Mouse (Mus musculus): ENCODE data around the gene Cfap43. TPM values are rescaled to one million over a fixed set of nuclear protein-coding genes. Genes with fewer than 3 reads are reported as not detected.

Gene Cfap43
- total and polyA plus RNA-seq, 2 experiments, result not detected

GRCm38 (mm10) chr19:47913344-47913743 is 5.7 kb downstream of the Cfap43 start:
- Histone ChIP-seq H3K4me3 (ENCODE audit: insufficient read depth, low read depth, low read length) (no peak overlapping the region), H3K36me3 (ENCODE audit: control insufficient read depth, insufficient read depth, low read length) (no peaks in the 10 kb centered on the region), H3K27ac (replicated peaks; ENCODE audit: insufficient read depth, low read depth, low read length) (no peak overlapping the region), H3K9ac (ENCODE audit: low read depth, low read length) (no peak overlapping the region), H3K27me3 (ENCODE audit: control insufficient read depth, insufficient read depth, low read length) (no peaks in the 10 kb centered on the region; the same call in 1 of the 2 replicates), H3K4me1 (ENCODE audit: control insufficient read depth, insufficient read depth, low read length) (no peaks in the 10 kb centered on the region), H3K79me2 (ENCODE audit: control insufficient read depth, insufficient read depth, low read length) (0 out of 2 replicates have a peak, but pooled peaks cover 7% of the 10 kb centered on the region)
- no peak for DNase-seq (ENCODE audit: extremely low read depth, low read depth, low spot score)
- WGBS, result 93% methylated on average over 7 of the region's 7 CpGs
- TF ChIP-seq POLR2A (IDR thresholded peaks at IDR 0.05; ENCODE audit: extremely low read depth, insufficient read depth, low read length) (no peak), CTCF (IDR thresholded peaks at IDR 0.05; ENCODE audit: low read depth, low read length) (no peak)

GRCm38 (mm10) chr19:47910751-47911150 is 8.3 kb downstream of the Cfap43 start:
- Histone ChIP-seq H3K9ac (ENCODE audit: low read depth, low read length) (no peak overlapping the region), H3K36me3 (ENCODE audit: control insufficient read depth, insufficient read depth, low read length) (no peaks in the 10 kb centered on the region), H3K27me3 (ENCODE audit: control insufficient read depth, insufficient read depth, low read length) (no peaks in the 10 kb centered on the region), H3K4me3 (ENCODE audit: insufficient read depth, low read depth, low read length) (no peak overlapping the region), H3K4me1 (ENCODE audit: control insufficient read depth, insufficient read depth, low read length) (no peaks in the 10 kb centered on the region), H3K27ac (replicated peaks; ENCODE audit: insufficient read depth, low read depth, low read length) (no peak overlapping the region), H3K79me2 (ENCODE audit: control insufficient read depth, insufficient read depth, low read length) (no peaks in the 10 kb centered on the region)
- TF ChIP-seq POLR2A (IDR thresholded peaks at IDR 0.05; ENCODE audit: extremely low read depth, insufficient read depth, low read length), result no peak
- no peak for TF ChIP-seq CTCF (IDR thresholded peaks at IDR 0.05; ENCODE audit: low read depth, low read length)
- no peak for DNase-seq (ENCODE audit: extremely low read depth, low read depth, low spot score)
- WGBS, result 75% methylated on average over 4 of the region's 4 CpGs

GRCm38 (mm10) chr19:47910117-47910618 is 8.9 kb downstream of the Cfap43 start:
- H3K4me3 ChIP-seq (ENCODE audit: insufficient read depth, low read depth, low read length), result no peak overlapping the region
- DNase-seq (ENCODE audit: extremely low read depth, low read depth, low spot score), result no peak
- H3K27me3 ChIP-seq (ENCODE audit: control insufficient read depth, insufficient read depth, low read length), result no peaks in the 10 kb centered on the region
- H3K9ac ChIP-seq (ENCODE audit: low read depth, low read length), result no peak overlapping the region
- H3K36me3 ChIP-seq (ENCODE audit: control insufficient read depth, insufficient read depth, low read length), result no peaks in the 10 kb centered on the region
- H3K27ac ChIP-seq (replicated peaks; ENCODE audit: insufficient read depth, low read depth, low read length), result no peak overlapping the region
- TF ChIP-seq CTCF (IDR thresholded peaks at IDR 0.05; ENCODE audit: low read depth, low read length), result no peak
- no peak for TF ChIP-seq POLR2A (IDR thresholded peaks at IDR 0.05; ENCODE audit: extremely low read depth, insufficient read depth, low read length)
- WGBS, result 36% methylated on average over 4 of the region's 4 CpGs
- H3K79me2 ChIP-seq (ENCODE audit: control insufficient read depth, insufficient read depth, low read length), result no peaks in the 10 kb centered on the region
- H3K4me1 ChIP-seq (ENCODE audit: control insufficient read depth, insufficient read depth, low read length), result no peaks in the 10 kb centered on the region

- Histone ChIP-seq H3K27ac (replicated peaks; ENCODE audit: insufficient read depth, low read depth, low read length) (no peak overlapping the region), H3K79me2 (ENCODE audit: control insufficient read depth, insufficient read depth, low read length) (no peaks in the 10 kb centered on the region), H3K27me3 (ENCODE audit: control insufficient read depth, insufficient read depth, low read length) (no peaks in the 10 kb centered on the region), H3K9ac (ENCODE audit: low read depth, low read length) (peak overlapping the region; percentile 24; the same call in 1 of the 2 replicates), H3K36me3 (ENCODE audit: control insufficient read depth, insufficient read depth, low read length) (no peaks in the 10 kb centered on the region), H3K4me3 (ENCODE audit: insufficient read depth, low read depth, low read length) (peak overlapping the region; percentile 35; the same call in 1 of the 2 replicates), H3K4me1 (ENCODE audit: control insufficient read depth, insufficient read depth, low read length) (no peaks in the 10 kb centered on the region)
- 9% methylated on average over 10 of the region's 10 CpGs for WGBS
- no peak for TF ChIP-seq POLR2A (IDR thresholded peaks at IDR 0.05; ENCODE audit: extremely low read depth, insufficient read depth, low read length)
- no peak for TF ChIP-seq CTCF (IDR thresholded peaks at IDR 0.05; ENCODE audit: low read depth, low read length)
- no peak for DNase-seq (ENCODE audit: extremely low read depth, low read depth, low spot score)
Measured at GRCm38 (mm10) chr19:47909387-47910116, 9.5 kb downstream of the Cfap43 start.

- 26% methylated on average over 6 of the region's 6 CpGs for WGBS
Measured at GRCm38 (mm10) chr19:47908961-47909371, 10.1 kb downstream of the Cfap43 start.

GRCm38 (mm10) chr19:47907596-47907995 is 11.5 kb downstream of the Cfap43 start:
- Histone ChIP-seq H3K9ac (ENCODE audit: low read depth, low read length) (no peak overlapping the region), H3K79me2 (ENCODE audit: control insufficient read depth, insufficient read depth, low read length) (no peaks in the 10 kb centered on the region), H3K4me3 (ENCODE audit: insufficient read depth, low read depth, low read length) (no peak overlapping the region), H3K4me1 (ENCODE audit: control insufficient read depth, insufficient read depth, low read length) (no peaks in the 10 kb centered on the region), H3K27me3 (ENCODE audit: control insufficient read depth, insufficient read depth, low read length) (no peaks in the 10 kb centered on the region), H3K27ac (replicated peaks; ENCODE audit: insufficient read depth, low read depth, low read length) (no peak overlapping the region), H3K36me3 (ENCODE audit: control insufficient read depth, insufficient read depth, low read length) (no peaks in the 10 kb centered on the region)
- 72% methylated on average over 9 of the region's 9 CpGs for WGBS
- TF ChIP-seq CTCF (IDR thresholded peaks at IDR 0.05; ENCODE audit: low read depth, low read length), result no peak
- TF ChIP-seq POLR2A (IDR thresholded peaks at IDR 0.05; ENCODE audit: extremely low read depth, insufficient read depth, low read length), result no peak
- DNase-seq (ENCODE audit: extremely low read depth, low read depth, low spot score), result no peak

More at GRCm38 (mm10) chr19:47908961-47909371, 10.1 kb downstream of the Cfap43 start:
- no peak overlapping the region for H3K27ac ChIP-seq (replicated peaks; ENCODE audit: insufficient read depth, low read depth, low read length)
- no peak overlapping the region for H3K9ac ChIP-seq (ENCODE audit: low read depth, low read length)
- no peaks in the 10 kb centered on the region for H3K27me3 ChIP-seq (ENCODE audit: control insufficient read depth, insufficient read depth, low read length)
- no peaks in the 10 kb centered on the region for H3K4me1 ChIP-seq (ENCODE audit: control insufficient read depth, insufficient read depth, low read length)
- no peaks in the 10 kb centered on the region for H3K36me3 ChIP-seq (ENCODE audit: control insufficient read depth, insufficient read depth, low read length)
- no peak overlapping the region for H3K4me3 ChIP-seq (ENCODE audit: insufficient read depth, low read depth, low read length)
- TF ChIP-seq POLR2A (IDR thresholded peaks at IDR 0.05; ENCODE audit: extremely low read depth, insufficient read depth, low read length) (no peak), CTCF (IDR thresholded peaks at IDR 0.05; ENCODE audit: low read depth, low read length) (no peak)
- no peak for DNase-seq (ENCODE audit: extremely low read depth, low read depth, low spot score)
- H3K79me2 ChIP-seq (ENCODE audit: control insufficient read depth, insufficient read depth, low read length), result no peaks in the 10 kb centered on the region

All from liver, adult 2 months (tissue).